Mouse (Mus musculus) liver, embryonic 15.5 days (tissue): ENCODE results near the gene Tada1. TPM values are rescaled to one million over a fixed set of nuclear protein-coding genes. Genes with fewer than 3 reads are reported as not detected.

Experiments
- ATAC-seq: fragments of 200-750 bp; cut with Nextera tagmentation; 2 replicates; pipeline ENCODE4 v1.8.0; 2017; ENCODE audit warnings: moderate number of reproducible peaks, mild to moderate bottlenecking, moderate library complexity; ENCODE audit not compliant: insufficient read depth
- H3K27ac ChIP-seq: fragments of 300-500 bp; sonication (generic); replicated peaks from 2 replicates; pipeline ENCODE4 v1.5.1; 2015; ENCODE audit warnings: mild to moderate bottlenecking, inconsistent platforms
- H3K27me3 ChIP-seq: fragments of 300-500 bp; sonication (generic); 2 replicates; pipeline ENCODE4 v1.6.1; 2015; ENCODE audit warnings: mild to moderate bottlenecking, inconsistent platforms
- H3K36me3 ChIP-seq: fragments of 300-500 bp; sonication (generic); replicated peaks from 2 replicates; pipeline ENCODE4 v1.6.1; 2015; ENCODE audit warnings: moderate library complexity, mild to moderate bottlenecking, inconsistent platforms
- H3K4me1 ChIP-seq: fragments of 300-500 bp; sonication (generic); replicated peaks from 2 replicates; pipeline ENCODE4 v1.6.1; 2015; ENCODE audit warnings: inconsistent platforms
- H3K4me2 ChIP-seq: fragments of 300-500 bp; sonication (generic); 2 replicates; pipeline ENCODE4 v1.6.1; 2015; ENCODE audit warnings: moderate library complexity, mild to moderate bottlenecking, inconsistent platforms
- H3K4me3 ChIP-seq: fragments of 300-500 bp; sonication (generic); replicated peaks from 2 replicates; pipeline ENCODE4 v1.5.1; 2015; ENCODE audit warnings: mild to moderate bottlenecking, inconsistent platforms
- H3K9ac ChIP-seq: fragments of 300-500 bp; sonication (generic); 2 replicates; pipeline ENCODE4 v1.6.1; 2015; ENCODE audit warnings: moderate library complexity, mild to moderate bottlenecking, inconsistent platforms
- H3K9me3 ChIP-seq: fragments of 300-500 bp; sonication (generic); replicated peaks from 2 replicates; pipeline ENCODE4 v1.6.1; 2016; ENCODE audit warnings: inconsistent platforms
- WGBS: fragments of 180-500 bp; shearing (Covaris S2); methylation state at CpG from one replicate; pipeline ENCODE4 v1.1.7; 2015; ENCODE audit warnings: mixed read lengths; ENCODE audit not compliant: insufficient replicate concordance; 5-methylcytosine and 5-hydroxymethylcytosine counted together
- polyA plus RNA-seq: library from polyadenylated mRNA; unstranded; fragments of >200 nt; fragmentation: Nextera tagmentation; extraction: Ambion mirVana; gene quantifications from 2 replicates; pipeline ENCODE4 v1.2.1, GENCODE M21; 2015

Tada1 gene
- polyA plus RNA-seq, result 20.5 and 21.1 TPM in 2 replicates

GRCm38 (mm10) chr1:166379013-166379629, at the start of gene Tada1:
Gene Tada1 (plus strand): TSS chr1:166379097.
- Histone ChIP-seq H3K27me3 (no peaks in the 10 kb centered on the region), H3K4me1 (peaks cover 31% of the 10 kb centered on the region), H3K36me3 (peaks cover 20% of the 10 kb centered on the region), H3K9me3 (no peaks in the 10 kb centered on the region), H3K27ac (peak within 1 kb of the TSS; percentile 87), H3K9ac (peak within 1 kb of the TSS; percentile 95), H3K4me2 (peak within 1 kb of the TSS; percentile 95), H3K4me3 (peak within 1 kb of the TSS; percentile 89)
- ATAC-seq, result peak; percentile 83
- under 1% methylated on average over 81 of the region's 81 CpGs for WGBS

DNA sequence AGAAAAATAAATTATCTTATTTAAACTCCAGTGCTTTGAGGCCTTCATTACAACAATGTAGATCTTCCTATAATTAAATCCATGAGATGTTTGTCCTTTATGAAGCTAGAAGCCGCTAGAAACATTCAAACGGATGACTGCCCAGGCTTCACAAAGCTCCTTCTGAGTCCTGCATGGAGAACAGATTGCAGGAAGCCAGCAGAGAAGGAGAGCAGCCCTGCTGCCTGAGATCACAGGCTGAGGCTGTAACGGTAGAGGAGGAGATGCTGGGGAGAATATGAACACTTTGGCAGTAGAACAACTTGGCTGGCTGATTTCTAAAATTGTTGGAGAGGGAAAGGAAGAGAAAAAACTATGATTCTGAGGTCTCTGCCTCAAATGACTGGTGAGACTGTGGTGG, 48.1 kb upstream of the Tada1 start:
- Histone ChIP-seq H3K4me2 (no peak overlapping the region), H3K4me1 (no peaks in the 10 kb centered on the region), H3K4me3 (no peak overlapping the region), H3K27ac (no peak overlapping the region), H3K9ac (no peak overlapping the region), H3K9me3 (no peaks in the 10 kb centered on the region), H3K36me3 (no peaks in the 10 kb centered on the region), H3K27me3 (no peaks in the 10 kb centered on the region)
- no peak for ATAC-seq
- 53% methylated on average over 3 of the region's 3 CpGs for WGBS

- H3K9ac ChIP-seq, result no peak overlapping the region
- no peaks in the 10 kb centered on the region for H3K36me3 ChIP-seq
- no peaks in the 10 kb centered on the region for H3K4me1 ChIP-seq
- H3K27me3 ChIP-seq, result no peaks in the 10 kb centered on the region
- no peaks in the 10 kb centered on the region for H3K9me3 ChIP-seq
- WGBS, result 57% methylated on average over 6 of the region's 6 CpGs
- no peak overlapping the region for H3K4me2 ChIP-seq
- H3K27ac ChIP-seq, result no peak overlapping the region
- no peak for ATAC-seq
- H3K4me3 ChIP-seq, result no peak overlapping the region
These were observed 39.8 kb upstream of the Tada1 start for GRCm38 (mm10) chr1:166339110-166339509.

- Histone ChIP-seq H3K4me1 (no peaks in the 10 kb centered on the region), H3K4me2 (no peak overlapping the region), H3K4me3 (no peak overlapping the region), H3K27me3 (peaks cover 4% of the 10 kb centered on the region; the same call in 1 of the 2 replicates), H3K9me3 (no peaks in the 10 kb centered on the region), H3K27ac (no peak overlapping the region), H3K9ac (no peak overlapping the region), H3K36me3 (no peaks in the 10 kb centered on the region)
- no peak for ATAC-seq
- WGBS, result 60% methylated on average over 2 of the region's 2 CpGs
These were observed 36.8 kb upstream of the Tada1 start for GRCm38 (mm10) chr1:166342060-166342459.

DNA sequence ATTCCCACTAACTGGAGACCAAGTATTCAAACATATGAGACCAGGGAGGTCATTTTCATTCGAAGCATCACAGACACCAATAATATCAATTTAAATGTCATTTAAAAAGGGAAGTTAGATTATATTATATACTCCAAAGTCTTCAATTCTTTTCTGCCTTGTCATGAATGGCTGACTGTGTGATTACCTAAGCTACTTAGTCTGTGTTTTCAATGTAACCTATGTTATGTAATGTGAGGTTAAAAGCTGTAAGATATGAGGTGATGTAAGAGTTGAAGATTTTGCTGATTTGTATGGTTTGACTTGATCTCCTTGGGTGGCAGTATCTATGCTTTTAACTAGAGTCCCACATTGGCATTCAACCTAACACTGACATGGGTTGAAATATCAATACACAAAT, 36.4 kb upstream of the Tada1 start:
- H3K4me1 ChIP-seq, result no peaks in the 10 kb centered on the region
- no peak overlapping the region for H3K9ac ChIP-seq
- ATAC-seq, result no peak
- H3K27ac ChIP-seq, result no peak overlapping the region
- peaks cover 4% of the 10 kb centered on the region; the same call in 1 of the 2 replicates for H3K27me3 ChIP-seq
- H3K9me3 ChIP-seq, result no peaks in the 10 kb centered on the region
- no peaks in the 10 kb centered on the region for H3K36me3 ChIP-seq
- H3K4me2 ChIP-seq, result no peak overlapping the region
- WGBS, result 49% methylated on average over 1 of the region's 1 CpGs
- H3K4me3 ChIP-seq, result no peak overlapping the region

GRCm38 (mm10) chr1:166343586-166343985, 35.3 kb upstream of the Tada1 start:
- H3K4me1 ChIP-seq, result no peaks in the 10 kb centered on the region
- ATAC-seq, result no peak
- no peaks in the 10 kb centered on the region for H3K36me3 ChIP-seq
- WGBS, result 60% methylated on average over 5 of the region's 5 CpGs
- no peak overlapping the region for H3K27ac ChIP-seq
- no peak overlapping the region for H3K4me3 ChIP-seq
- no peaks in the 10 kb centered on the region for H3K9me3 ChIP-seq
- H3K27me3 ChIP-seq, result peaks cover 4% of the 10 kb centered on the region; the same call in 1 of the 2 replicates
- no peak overlapping the region for H3K9ac ChIP-seq
- no peak overlapping the region for H3K4me2 ChIP-seq

GRCm38 (mm10) chr1:166344300-166345077, 34.4 kb upstream of the Tada1 start:
- Histone ChIP-seq H3K36me3 (no peaks in the 10 kb centered on the region), H3K4me1 (no peaks in the 10 kb centered on the region), H3K27ac (no peak overlapping the region), H3K4me2 (no peak overlapping the region), H3K9me3 (no peaks in the 10 kb centered on the region), H3K27me3 (peaks cover 4% of the 10 kb centered on the region; the same call in 1 of the 2 replicates), H3K4me3 (no peak overlapping the region), H3K9ac (no peak overlapping the region)
- 63% methylated on average over 8 of the region's 8 CpGs for WGBS
- ATAC-seq, result no peak

GRCm38 (mm10) chr1:166345602-166346001, 33.3 kb upstream of the Tada1 start:
- no peak for ATAC-seq
- H3K36me3 ChIP-seq, result no peaks in the 10 kb centered on the region
- no peaks in the 10 kb centered on the region for H3K9me3 ChIP-seq
- H3K27me3 ChIP-seq, result peaks cover 4% of the 10 kb centered on the region; the same call in 1 of the 2 replicates
- WGBS, result 65% methylated on average over 6 of the region's 6 CpGs
- H3K4me2 ChIP-seq, result no peak overlapping the region
- no peak overlapping the region for H3K27ac ChIP-seq
- H3K9ac ChIP-seq, result no peak overlapping the region
- H3K4me3 ChIP-seq, result no peak overlapping the region
- no peaks in the 10 kb centered on the region for H3K4me1 ChIP-seq

DNA sequence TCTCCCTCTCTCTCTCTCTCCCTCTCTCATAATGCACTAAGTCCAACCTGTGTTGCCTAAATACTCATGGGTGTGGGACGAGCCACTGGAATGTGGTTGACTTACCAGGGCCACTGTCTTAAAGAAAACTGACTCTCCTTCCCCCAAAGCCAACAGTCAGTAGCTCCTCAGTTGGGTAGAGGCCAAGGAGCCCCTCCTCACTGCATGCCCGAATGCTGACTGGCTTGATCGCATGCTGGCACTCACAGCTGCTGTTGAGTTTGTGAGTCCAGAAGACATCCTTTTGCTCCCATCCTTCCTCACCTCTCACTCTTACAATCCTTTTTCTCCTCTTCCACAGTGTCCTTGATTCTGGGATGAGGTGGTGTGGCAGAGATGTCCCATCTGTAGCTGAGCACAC, 32.0 kb upstream of the Tada1 start:
- Histone ChIP-seq H3K4me3 (no peak overlapping the region), H3K4me1 (no peaks in the 10 kb centered on the region), H3K9me3 (no peaks in the 10 kb centered on the region), H3K27me3 (peaks cover 4% of the 10 kb centered on the region; the same call in 1 of the 2 replicates), H3K36me3 (no peaks in the 10 kb centered on the region), H3K9ac (no peak overlapping the region), H3K27ac (no peak overlapping the region), H3K4me2 (no peak overlapping the region)
- no peak for ATAC-seq
- 50% methylated on average over 3 of the region's 3 CpGs for WGBS

GRCm38 (mm10) chr1:166349341-166349740, 29.6 kb upstream of the Tada1 start:
- H3K4me2 ChIP-seq, result no peak overlapping the region
- H3K27me3 ChIP-seq, result peaks cover 4% of the 10 kb centered on the region; the same call in 1 of the 2 replicates
- no peaks in the 10 kb centered on the region for H3K36me3 ChIP-seq
- H3K4me1 ChIP-seq, result no peaks in the 10 kb centered on the region
- H3K27ac ChIP-seq, result no peak overlapping the region
- 63% methylated on average over 3 of the region's 3 CpGs for WGBS
- H3K9me3 ChIP-seq, result no peaks in the 10 kb centered on the region
- ATAC-seq, result no peak
- no peak overlapping the region for H3K9ac ChIP-seq
- H3K4me3 ChIP-seq, result no peak overlapping the region

DNA sequence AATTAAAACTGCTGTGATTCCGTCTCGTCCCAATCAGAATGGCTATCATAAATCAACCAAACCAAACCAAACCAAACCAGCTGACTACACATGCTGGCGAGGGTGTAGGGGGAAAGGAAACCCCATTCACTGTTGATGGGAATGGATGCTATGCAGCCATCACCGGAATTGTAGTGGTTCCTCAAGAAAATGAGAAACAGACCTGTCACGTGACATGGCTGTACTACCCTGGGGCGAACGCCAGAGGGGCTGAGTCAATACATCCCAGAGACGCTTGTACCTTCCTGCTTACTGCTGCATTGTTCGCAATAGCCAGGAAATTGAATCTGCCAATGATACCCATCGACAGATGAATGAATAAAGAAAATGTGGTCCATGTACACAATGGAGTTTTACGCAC, 29.1 kb upstream of the Tada1 start:
- no peak for ATAC-seq
- Histone ChIP-seq H3K4me2 (no peak overlapping the region), H3K27ac (no peak overlapping the region), H3K36me3 (no peaks in the 10 kb centered on the region), H3K9ac (no peak overlapping the region), H3K4me3 (no peak overlapping the region), H3K27me3 (peaks cover 4% of the 10 kb centered on the region; the same call in 1 of the 2 replicates), H3K4me1 (no peaks in the 10 kb centered on the region), H3K9me3 (no peaks in the 10 kb centered on the region)
- WGBS, result 66% methylated on average over 11 of the region's 11 CpGs
